Mouse (Mus musculus) embryonic stem cell, embryonic (primary cell): ENCODE results near the gene Nup37.

Experiments used
- CTCF ChIA-PET, 4 experiments: fragments of 300-600 bp in 2 of 4; fragments of 350-600 bp in 2 of 4; sonication (Branson Sonifier 250); formaldehyde crosslinking; loops; one replicate each; lab custom pipeline; 2022; ENCODE audit warnings: inconsistent platforms in 2 of 4; lab: Charles Lee
- POLR2A ChIA-PET, 4 experiments: fragments of 300-600 bp in 2 of 4; fragments of 350-600 bp in 2 of 4; sonication (Branson Sonifier 250); formaldehyde crosslinking; loops; one replicate each; lab custom pipeline; 2022; ENCODE audit warnings: antibody characterized with exemption in 4 of 4, inconsistent platforms in 1 of 4; lab: Charles Lee

Gene Nup37

DNA sequence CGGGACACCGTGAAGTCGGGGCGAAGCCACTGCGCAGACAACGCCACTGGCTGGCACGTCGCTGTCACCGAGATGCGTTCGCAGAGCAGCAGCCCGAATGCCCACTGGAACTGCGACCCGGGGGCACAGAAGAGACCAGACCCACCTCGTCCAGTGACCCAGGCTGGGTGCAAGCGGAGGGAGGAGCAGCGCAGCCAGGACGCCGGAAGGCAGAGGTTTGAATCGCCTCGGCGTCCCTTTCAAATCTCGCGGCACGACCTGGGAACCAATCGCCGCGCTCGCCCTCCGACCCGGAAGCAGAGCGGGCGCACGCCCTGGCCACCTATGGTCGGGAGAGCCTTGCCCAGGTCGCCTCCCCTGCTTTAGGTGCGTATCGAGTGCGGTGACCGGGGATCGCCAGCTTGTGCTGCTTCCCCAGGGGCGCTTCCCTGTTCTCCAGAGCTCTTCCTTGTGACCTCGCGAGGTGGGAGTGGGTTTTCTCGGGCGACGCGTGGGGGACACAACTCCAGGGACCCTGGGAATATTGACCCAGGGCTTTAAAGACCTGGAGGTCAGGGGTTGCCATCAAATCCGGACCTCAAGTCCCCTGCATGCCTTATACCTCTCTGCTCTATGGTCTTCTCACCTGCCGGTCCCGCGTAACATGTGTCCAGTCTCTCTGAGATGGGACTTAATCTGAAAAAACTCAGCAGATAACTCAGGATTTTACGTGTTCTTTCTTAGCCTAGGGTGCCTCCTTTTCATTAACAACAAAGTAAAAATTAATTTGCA lies at the start of gene Nup37, which contains the start of gene Parpbp:
Gene Nup37 (plus strand): TSS at position 286 of the 771 bp plus-strand sequence.
Gene Parpbp (minus strand): TSS at position 235 of the 771 bp plus-strand sequence.
- ChIA-PET POLR2A (interaction anchor here in 2 of 4 experiments (0.6 to 1.5 kb wide), 7 partner anchors 9 to 54 kb away, joined by 3 to 5 read pairs (median 3); partner anchors contain the start of gene Washc3 (in 1 of the 2)), CTCF (no interaction called here)

DNA sequence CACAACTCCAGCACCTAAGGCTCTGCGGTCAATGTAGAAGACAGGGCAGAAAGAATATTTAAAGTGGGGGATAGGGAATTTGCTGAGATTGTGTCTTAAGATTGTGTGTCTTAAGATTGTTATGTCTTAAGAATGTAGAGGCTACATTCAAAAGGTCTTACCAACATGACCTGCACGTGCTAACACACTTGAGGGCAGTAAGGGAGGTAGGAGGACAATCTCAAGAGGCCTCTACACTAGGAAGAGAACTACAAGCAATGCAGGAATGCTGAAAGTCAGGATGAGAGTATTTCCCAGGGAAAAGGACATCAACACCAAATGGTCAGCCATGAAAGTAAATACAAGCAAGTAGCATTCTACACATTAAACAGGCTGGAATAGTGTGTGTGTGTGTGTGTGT lies 40.6 kb upstream of the Nup37 start:
- POLR2A ChIA-PET: no interaction called here

DNA sequence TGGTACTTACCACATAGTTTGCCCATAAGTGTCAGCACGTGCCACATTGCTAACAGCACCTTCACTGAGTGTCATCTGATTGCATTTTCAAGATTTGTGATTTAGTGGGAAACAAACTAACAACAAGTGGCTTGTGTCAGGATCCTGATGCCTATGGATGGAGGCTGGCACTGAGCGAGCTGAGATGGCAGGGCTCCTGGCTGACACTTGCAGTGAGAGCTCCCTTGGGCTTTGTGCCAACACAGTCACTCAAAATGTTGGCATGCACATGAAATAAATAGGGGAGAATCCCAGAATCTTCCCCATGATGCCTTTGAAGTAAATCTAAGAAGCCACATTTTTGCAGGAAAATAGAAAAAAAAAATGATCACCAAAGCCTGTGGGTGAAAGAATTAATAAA lies 33.5 kb upstream of the Nup37 start:
- ChIA-PET CTCF (no interaction called here), POLR2A (no interaction called here)

More for the DNA sequence above, 40.6 kb upstream of the Nup37 start:
- CTCF ChIA-PET: no interaction called here

GRCm38 (mm10) chr10:88119721-88120120 lies 27.1 kb upstream of the Nup37 start:
- ChIA-PET POLR2A (no interaction called here), CTCF (interaction anchor here in 1 of 4 experiments (0.6 kb wide), 1 partner anchor 264 kb away, joined by 4 read pairs; no protein-coding TSS in a partner anchor)

DNA sequence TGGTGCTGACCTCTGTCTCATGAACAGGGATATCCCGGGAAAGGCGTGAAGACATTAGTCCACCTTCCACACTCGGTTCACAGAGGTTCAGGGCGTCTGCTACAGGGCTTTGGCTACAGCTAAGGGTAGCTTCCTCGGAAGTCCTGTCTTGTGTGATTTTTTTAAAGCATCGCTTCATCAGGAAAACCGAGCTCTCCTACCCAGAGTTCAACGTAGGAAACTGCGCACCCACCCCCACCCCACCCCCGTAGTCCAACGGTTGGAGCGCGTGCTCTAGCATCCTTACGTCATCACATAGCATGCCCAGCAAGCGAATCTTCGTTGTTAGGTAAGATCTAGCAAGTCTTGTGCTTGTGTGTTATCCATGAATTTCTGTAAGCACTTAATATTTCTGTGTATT lies 11.2 kb upstream of the Nup37 start:
- CTCF ChIA-PET: no interaction called here

DNA sequence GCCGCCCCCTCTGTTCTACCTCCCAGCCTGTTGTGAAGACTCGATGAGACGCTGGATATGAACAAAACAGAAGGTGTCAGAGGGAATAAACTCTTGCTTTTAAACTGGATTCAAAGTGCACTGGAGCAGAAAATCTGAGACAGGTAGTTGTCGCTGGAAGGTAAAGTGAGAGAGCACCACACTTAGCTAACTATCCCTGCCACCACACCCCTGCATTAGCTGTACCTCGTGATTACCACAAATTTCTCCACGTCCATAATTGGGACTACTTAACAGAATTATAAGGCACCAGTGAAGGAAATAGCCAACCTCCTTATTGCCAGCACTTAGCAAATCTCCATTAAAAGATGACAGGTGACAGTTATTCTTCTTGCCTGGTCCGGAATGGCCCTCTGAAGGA lies 605 bp upstream of the Nup37 start:
- ChIA-PET POLR2A (interaction anchor here in 2 of 4 experiments (1.1 to 1.5 kb wide), 4 partner anchors 10 to 54 kb away, joined by 3 to 6 read pairs (median 4); partner anchors contain the start of gene Washc3 (in 1 of the 2)), CTCF (interaction anchor here in 1 of 4 experiments (0.6 kb wide), 1 partner anchor 95 kb away, joined by 3 read pairs; no protein-coding TSS in a partner anchor)

More for the DNA sequence above, 11.2 kb upstream of the Nup37 start:
- POLR2A ChIA-PET: interaction anchor here in 3 of 4 experiments (0.7 to 1.7 kb wide), 4 partner anchors 9 to 24 kb away, joined by 3 to 5 read pairs (median 4); no protein-coding TSS in a partner anchor

GRCm38 (mm10) chr10:88150381-88150780 lies 3.6 kb downstream of the Nup37 start:
- CTCF ChIA-PET: no interaction called here
- POLR2A ChIA-PET: no interaction called here

GRCm38 (mm10) chr10:88151658-88152057 lies 4.9 kb downstream of the Nup37 start:
- POLR2A ChIA-PET: interaction anchor here in 2 of 4 experiments (0.7 to 1.0 kb wide), 3 partner anchors 11 to 152 kb away, joined by 3 to 4 read pairs (median 3); no protein-coding TSS in a partner anchor
- CTCF ChIA-PET: no interaction called here

- ChIA-PET POLR2A (interaction anchor here in 3 of 4 experiments (0.7 to 1.6 kb wide), 8 partner anchors 9 to 1062 kb away, joined by 3 to 9 read pairs (median 4); partner anchors contain the start of genes Nup37 (in 1 of the 3), Parpbp (in 1 of the 3) and Washc3 (in 1 of the 3)), CTCF (interaction anchor here in 3 of 4 experiments (0.7 to 1.2 kb wide), 6 partner anchors 8 to 1137 kb away, joined by 3 to 11 read pairs (median 6); no protein-coding TSS in a partner anchor)
Measured at GRCm38 (mm10) chr10:88162096-88162495, 15.3 kb downstream of the Nup37 start.

DNA sequence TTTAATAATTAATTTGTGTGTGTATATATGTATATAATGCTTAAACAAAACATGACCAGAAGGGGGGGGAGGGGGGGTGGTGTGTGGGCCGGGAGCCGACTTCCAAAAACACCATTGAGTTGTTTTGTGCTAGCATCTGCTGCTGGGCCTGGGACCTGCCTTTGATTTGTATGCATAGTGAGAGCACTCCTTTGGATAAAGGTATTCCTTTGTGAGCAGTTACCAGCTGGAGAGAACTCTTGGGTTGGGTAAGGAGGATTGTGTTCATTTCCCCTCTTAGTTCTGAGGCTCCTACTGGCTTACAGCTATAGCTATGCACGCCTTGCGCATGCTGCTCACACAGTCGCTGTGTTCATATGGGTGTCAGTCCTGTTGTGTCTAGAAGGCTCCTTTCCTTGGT lies 15.9 kb downstream of the Nup37 start:
- ChIA-PET POLR2A (interaction anchor here in 2 of 4 experiments (0.6 to 1.6 kb wide), 7 partner anchors 11 to 1062 kb away, joined by 3 to 9 read pairs (median 4); partner anchors contain the start of genes Nup37 (in 1 of the 2), Parpbp (in 1 of the 2) and Washc3 (in 1 of the 2)), CTCF (interaction anchor here (0.5 to 1.2 kb wide), 5 partner anchors 8 to 1111 kb away, joined by 3 to 4 read pairs (median 3); no protein-coding TSS in a partner anchor)

GRCm38 (mm10) chr10:88166158-88166557 lies 19.4 kb downstream of the Nup37 start:
- POLR2A ChIA-PET: interaction anchor here in 1 of 4 experiments (1.5 kb wide), 1 partner anchor 35 kb away, joined by 4 read pairs; the partner anchor contains the start of gene Washc3

DNA sequence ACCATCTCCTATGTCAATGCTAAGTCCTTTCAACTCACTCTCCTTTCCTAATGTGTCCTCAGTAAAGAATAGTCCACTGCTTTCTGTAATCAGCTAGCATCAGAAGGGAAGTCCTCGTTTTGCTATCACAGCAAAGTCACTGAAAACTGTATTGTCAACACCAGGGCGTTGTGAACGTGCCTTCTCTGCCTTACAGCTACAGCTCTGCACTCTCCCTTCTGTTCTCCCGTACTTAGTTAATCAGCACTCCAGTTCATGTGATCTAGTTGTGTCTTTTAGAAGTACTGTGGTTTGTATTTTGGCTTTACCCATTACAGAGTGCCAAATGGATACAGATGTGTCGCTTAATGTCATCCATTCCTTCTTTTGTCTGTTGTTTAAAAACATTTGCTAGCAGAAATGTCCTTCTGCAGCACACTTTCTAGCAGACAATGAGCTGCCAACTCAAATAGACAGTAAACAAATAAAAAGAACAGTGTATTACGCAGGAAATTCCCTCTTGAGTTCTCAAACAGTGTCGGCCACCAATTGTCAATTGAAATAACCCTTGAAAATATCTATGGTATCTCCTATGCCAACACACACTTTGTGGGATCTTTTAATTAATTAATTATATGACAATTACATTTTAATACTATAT lies 20.8 kb downstream of the Nup37 start:
- POLR2A ChIA-PET: no interaction called here
- CTCF ChIA-PET: interaction anchor here in 1 of 4 experiments (0.7 kb wide), 1 partner anchor 121 kb away, joined by 3 read pairs; no protein-coding TSS in a partner anchor

More at GRCm38 (mm10) chr10:88166158-88166557, 19.4 kb downstream of the Nup37 start:
- CTCF ChIA-PET: interaction anchor here in 3 of 4 experiments (0.6 to 0.8 kb wide), 4 partner anchors 136 to 348 kb away, joined by 3 read pairs; no protein-coding TSS in a partner anchor

GRCm38 (mm10) chr10:88200541-88200940 lies 53.7 kb downstream of the Nup37 start:
- ChIA-PET CTCF (interaction anchor here in 1 of 4 experiments (0.9 kb wide), 1 partner anchor 126 kb away, joined by 5 read pairs; no protein-coding TSS in a partner anchor), POLR2A (interaction anchor here in 3 of 4 experiments (0.5 to 2.4 kb wide), 33 partner anchors 8 to 1483 kb away, joined by 3 to 17 read pairs (median 4); partner anchors contain the start of genes Nup37 (in 1 of the 3) and Parpbp (in 1 of the 3))

- CTCF ChIA-PET: interaction anchor here in 2 of 4 experiments (0.5 to 0.9 kb wide), 3 partner anchors 126 to 687 kb away, joined by 4 to 5 read pairs (median 5); no protein-coding TSS in a partner anchor
- POLR2A ChIA-PET: interaction anchor here in 3 of 4 experiments (0.6 to 2.4 kb wide), 39 partner anchors 8 to 1483 kb away, joined by 3 to 17 read pairs (median 3); partner anchors contain the start of genes Nup37 (in 1 of the 3) and Parpbp (in 1 of the 3)
Measured at GRCm38 (mm10) chr10:88200951-88201638, 54.3 kb downstream of the Nup37 start, which contains the start of gene Washc3. Gene Washc3, plus strand, starts transcription at chr10:88201093.

GRCm38 (mm10) chr10:88201650-88202049 lies 54.9 kb downstream of the Nup37 start:
- POLR2A ChIA-PET: interaction anchor here in 3 of 4 experiments (0.6 to 2.4 kb wide), 28 partner anchors 8 to 1484 kb away, joined by 3 to 17 read pairs (median 3); partner anchors contain the start of genes Nup37 (in 1 of the 3) and Parpbp (in 1 of the 3)
- CTCF ChIA-PET: interaction anchor here in 2 of 4 experiments (0.5 to 0.9 kb wide), 3 partner anchors 125 to 687 kb away, joined by 4 to 5 read pairs (median 5); no protein-coding TSS in a partner anchor

- ChIA-PET POLR2A (interaction anchor here in 2 of 4 experiments (0.6 to 1.9 kb wide), 4 partner anchors 10 to 725 kb away, joined by 3 to 11 read pairs (median 4); no protein-coding TSS in a partner anchor), CTCF (no interaction called here)
Measured at GRCm38 (mm10) chr10:88202581-88202980, 55.8 kb downstream of the Nup37 start.

GRCm38 (mm10) chr10:88203236-88203635 lies 56.4 kb downstream of the Nup37 start:
- CTCF ChIA-PET: no interaction called here
- POLR2A ChIA-PET: interaction anchor here in 2 of 4 experiments (1.1 to 1.2 kb wide), 2 partner anchors 9 to 24 kb away, joined by 3 to 4 read pairs; no protein-coding TSS in a partner anchor
